Mouse (Mus musculus): ENCODE measurements at regions not wholly inside any gene's neighbourhood (a gene's known extent, or its start where the extent isn't known, plus 50 kb on each side); places are given as distances from the start of the nearest gene placed in this dataset.
"Not testable (repeated sequence)": the region's sequence is repeated elsewhere in the genome, so short reads cannot be mapped to it uniquely, and the experiment has no call there.

GRCm38 (mm10) chr17:63699537-63699936 is 163.3 kb upstream of the Fer start:
- no peak for DNase-seq (ENCODE audit: low spot score in 2 of 2)

GRCm38 (mm10) chr17:63704991-63705390 is 157.9 kb upstream of the Fer start:
- DNase-seq (ENCODE audit: low spot score in 2 of 2) = no peak

GRCm38 (mm10) chr17:63712937-63713336 is 149.9 kb upstream of the Fer start:
- no peak for DNase-seq (ENCODE audit: low spot score in 2 of 2)

- DNase-seq (ENCODE audit: low spot score in 2 of 2) = no peak
Observed at GRCm38 (mm10) chr17:63715687-63716086, 147.2 kb upstream of the Fer start.

- DNase-seq (ENCODE audit: low spot score in 2 of 2) = no peak
Observed at GRCm38 (mm10) chr17:63716161-63716560, 146.7 kb upstream of the Fer start.

- no peak for DNase-seq (ENCODE audit: low spot score in 2 of 2)
Observed at GRCm38 (mm10) chr17:63717051-63717578, 145.7 kb upstream of the Fer start.

GRCm38 (mm10) chr17:63718972-63719715 is 143.7 kb upstream of the Fer start:
- DNase-seq (ENCODE audit: low spot score in 2 of 2) = no peak

GRCm38 (mm10) chr17:63719771-63720170 is 143.1 kb upstream of the Fer start:
- no peak for DNase-seq (ENCODE audit: low spot score in 2 of 2)

- DNase-seq (ENCODE audit: low spot score in 2 of 2) = no peak
Observed at GRCm38 (mm10) chr17:63720883-63721282, 142.0 kb upstream of the Fer start.

GRCm38 (mm10) chr17:63722434-63723004 is 140.3 kb upstream of the Fer start:
- DNase-seq (ENCODE audit: low spot score in 2 of 2) = no peak

GRCm38 (mm10) chr17:63738206-63738605 is 124.7 kb upstream of the Fer start:
- DNase-seq (ENCODE audit: low spot score in 2 of 2) = no peak

GRCm38 (mm10) chr17:63739710-63740109 is 123.2 kb upstream of the Fer start:
- no peak for DNase-seq (ENCODE audit: low spot score in 2 of 2)

GRCm38 (mm10) chr17:63749257-63749656 is 113.6 kb upstream of the Fer start:
- DNase-seq (ENCODE audit: low spot score in 2 of 2) = not testable (repeated sequence)

- DNase-seq (ENCODE audit: low spot score in 2 of 2) = no peak
Observed at GRCm38 (mm10) chr17:63754399-63754798, 108.5 kb upstream of the Fer start.

- no peak for DNase-seq (ENCODE audit: low spot score in 2 of 2)
Observed at GRCm38 (mm10) chr17:63757896-63758695, 104.8 kb upstream of the Fer start.

GRCm38 (mm10) chr17:63758817-63759404 is 104.0 kb upstream of the Fer start:
- DNase-seq (ENCODE audit: low spot score in 2 of 2) = no peak

GRCm38 (mm10) chr17:63761058-63761457 is 101.8 kb upstream of the Fer start:
- no peak for DNase-seq (ENCODE audit: low spot score in 2 of 2)

- DNase-seq (ENCODE audit: low spot score in 2 of 2) = no peak
Observed at GRCm38 (mm10) chr17:63771111-63771510, 91.8 kb upstream of the Fer start.

GRCm38 (mm10) chr17:63784381-63785116 is 78.3 kb upstream of the Fer start:
- DNase-seq (ENCODE audit: low spot score in 2 of 2) = no peak

GRCm38 (mm10) chr17:63786444-63786843 is 76.4 kb upstream of the Fer start:
- DNase-seq (ENCODE audit: low spot score in 2 of 2) = no peak

GRCm38 (mm10) chr17:63794352-63794751 is 68.5 kb upstream of the Fer start:
- no peak for DNase-seq (ENCODE audit: low spot score in 2 of 2)
